Mouse (Mus musculus) MEL (cell line): ENCODE measurements at regions not wholly inside any gene's neighbourhood (a gene's known extent, or its start where the extent isn't known, plus 50 kb on each side); places are given as distances from the start of the nearest gene placed in this dataset.

Experiments
- DNase-seq: peaks from one replicate; pipeline ENCODE4 v3.0.0; 2011; ENCODE audit warnings: low read depth, low spot score
- H3K27ac ChIP-seq: 2 replicates; pipeline ENCODE4 v1.5.1; 2012; ENCODE audit warnings: low read depth, mild to moderate bottlenecking, control low read depth, low read length, moderate library complexity; ENCODE audit not compliant: control insufficient read depth
- H3K27me3 ChIP-seq, 2 experiments: fragments of 150-350 bp in 1 of 2; sonication (generic) in 1 of 2; 2 replicates each; pipeline ENCODE4 v1.6.1; 2012; ENCODE audit warnings: low read length in 2 of 2, mild to moderate bottlenecking in 2 of 2, improper control_type of control experiment in 1 of 2, moderate library complexity in 1 of 2; ENCODE audit not compliant: insufficient read depth in 2 of 2, control insufficient read depth in 1 of 2
- H3K36me3 ChIP-seq, 2 experiments: 2 replicates each; pipeline ENCODE4 v1.6.1; 2012 to 2014; ENCODE audit warnings: low read length in 2 of 2, improper control_type of control experiment in 1 of 2, inconsistent platforms in 1 of 2, mild to moderate bottlenecking in 1 of 2; ENCODE audit not compliant: insufficient read depth in 2 of 2, control insufficient read depth in 1 of 2
- H3K4me1 ChIP-seq, 2 experiments: fragments of 150-350 bp in 1 of 2; sonication (generic) in 1 of 2; 2 replicates each; pipeline ENCODE4 v1.6.1; 2012; ENCODE audit warnings: low read length in 2 of 2, improper control_type of control experiment in 1 of 2, mild to moderate bottlenecking in 1 of 2; ENCODE audit not compliant: insufficient read depth in 2 of 2, control insufficient read depth in 1 of 2
- H3K4me3 ChIP-seq, 2 experiments: fragments of 150-350 bp in 1 of 2; sonication (generic) in 1 of 2; 2 replicates each; pipeline ENCODE4 v1.5.1; 2012; ENCODE audit warnings: low read depth in 2 of 2, low read length in 2 of 2, mild to moderate bottlenecking in 2 of 2, moderate library complexity in 2 of 2, control low read depth in 1 of 2, improper control_type of control experiment in 1 of 2; ENCODE audit not compliant: control insufficient read depth in 1 of 2, insufficient read depth in 1 of 2
- H3K79me2 ChIP-seq: 2 replicates; pipeline ENCODE4 v1.6.1; 2012; ENCODE audit warnings: mild to moderate bottlenecking, low read length, moderate library complexity; ENCODE audit not compliant: control insufficient read depth, poor library complexity, insufficient read depth
- H3K9ac ChIP-seq: 2 replicates; pipeline ENCODE4 v1.6.1; 2012; ENCODE audit warnings: low read depth, mild to moderate bottlenecking, control low read depth, low read length, moderate library complexity; ENCODE audit not compliant: control insufficient read depth, poor library complexity, severe bottlenecking
- H3K9me3 ChIP-seq: fragments of 150-350 bp; sonication (generic); replicated peaks from 2 replicates; pipeline ENCODE4 v1.6.1; 2012; ENCODE audit warnings: mild to moderate bottlenecking, low read length, improper control_type of control experiment, moderate library complexity; ENCODE audit not compliant: insufficient read depth
- CHD1 ChIP-seq: IDR thresholded peaks from 2 replicates; pipeline ENCODE4 v1.6.1; 2012; ENCODE audit warnings: low read depth, mild to moderate bottlenecking, inconsistent platforms, low read length, improper control_type of control experiment
- CHD2 ChIP-seq: IDR thresholded peaks from 2 replicates; pipeline ENCODE4 v1.6.1; 2011; ENCODE audit warnings: low read length, improper control_type of control experiment
- CTCF ChIP-seq, 3 experiments: IDR thresholded peaks in 2 of 3; conservative IDR thresholded peaks in 1 of 3; 2 replicates each; pipeline ENCODE4 v1.5.1; 2011 to 2012; ENCODE audit warnings: low read length in 3 of 3, low read depth in 2 of 3, mild to moderate bottlenecking in 2 of 3, improper control_type of control experiment in 1 of 3, inconsistent platforms in 1 of 3, mixed read lengths in 1 of 3, moderate library complexity in 1 of 3; ENCODE audit not compliant: control insufficient read depth in 1 of 3, insufficient read depth in 1 of 3, poor library complexity in 1 of 3, severe bottlenecking in 1 of 3
- ETS1 ChIP-seq: IDR thresholded peaks from 2 replicates; pipeline ENCODE4 v1.6.1; 2012; ENCODE audit warnings: low read depth, mild to moderate bottlenecking, inconsistent platforms, low read length, improper control_type of control experiment, moderate library complexity
- GATA1 ChIP-seq: IDR thresholded peaks from 2 replicates; pipeline ENCODE4 v1.6.1; 2011; ENCODE audit warnings: low read depth, low read length, improper control_type of control experiment
- MAFK ChIP-seq: IDR thresholded peaks from 2 replicates; pipeline ENCODE4 v1.6.1; 2011; ENCODE audit warnings: low read depth, mild to moderate bottlenecking, low read length, improper control_type of control experiment, borderline replicate concordance
- MAX ChIP-seq: IDR thresholded peaks from 2 replicates; pipeline ENCODE4 v1.6.1; 2011; ENCODE audit warnings: low read length, improper control_type of control experiment
- MAZ ChIP-seq: IDR thresholded peaks from 2 replicates; pipeline ENCODE4 v1.6.1; 2012; ENCODE audit warnings: low read depth, mild to moderate bottlenecking, inconsistent platforms, low read length, improper control_type of control experiment
- MEF2A ChIP-seq: IDR thresholded peaks from 2 replicates; pipeline ENCODE4 v1.6.1; 2014; ENCODE audit warnings: low read depth, mild to moderate bottlenecking, inconsistent platforms, low read length, improper control_type of control experiment; ENCODE audit not compliant: poor library complexity, insufficient replicate concordance, severe bottlenecking; ENCODE audit errors: extremely low read depth
- MYC ChIP-seq: IDR thresholded peaks from 2 replicates; pipeline ENCODE4 v1.6.1; 2011; ENCODE audit warnings: low read depth, mild to moderate bottlenecking, low read length, improper control_type of control experiment, moderate library complexity
- NELFE ChIP-seq: IDR thresholded peaks from 2 replicates; pipeline ENCODE4 v1.6.1; 2011; ENCODE audit warnings: low read depth, low read length, improper control_type of control experiment
- POLR2AphosphoS5 ChIP-seq: IDR thresholded peaks from 2 replicates; pipeline ENCODE4 v1.6.1; 2012; ENCODE audit warnings: low read depth, borderline replicate concordance, mild to moderate bottlenecking, inconsistent platforms, low read length, moderate library complexity, mixed read lengths
- RAD21 ChIP-seq: IDR thresholded peaks from 2 replicates; pipeline ENCODE4 v1.6.1; 2011; ENCODE audit warnings: mild to moderate bottlenecking, low read depth, low read length, improper control_type of control experiment
- RCOR1 ChIP-seq: IDR thresholded peaks from 2 replicates; pipeline ENCODE4 v1.6.1; 2012; ENCODE audit warnings: low read depth, mild to moderate bottlenecking, inconsistent platforms, low read length, improper control_type of control experiment
- SMC3 ChIP-seq: IDR thresholded peaks from 2 replicates; pipeline ENCODE4 v1.6.1; 2011; ENCODE audit warnings: low read depth, low read length, improper control_type of control experiment
- TAL1 ChIP-seq: IDR thresholded peaks from 2 replicates; pipeline ENCODE4 v1.6.1; 2012; ENCODE audit warnings: mild to moderate bottlenecking, inconsistent platforms, low read length, moderate library complexity, mixed read lengths
- TCF12 ChIP-seq: IDR thresholded peaks from 2 replicates; pipeline ENCODE4 v1.6.1; 2014; ENCODE audit warnings: low read depth, mild to moderate bottlenecking, inconsistent platforms, low read length, improper control_type of control experiment, moderate library complexity
- UBTF ChIP-seq: IDR thresholded peaks from 2 replicates; pipeline ENCODE4 v1.6.1; 2012; ENCODE audit warnings: low read depth, mild to moderate bottlenecking, inconsistent platforms, low read length, improper control_type of control experiment, moderate library complexity, borderline replicate concordance; ENCODE audit not compliant: insufficient read depth
- ZMIZ1 ChIP-seq: IDR thresholded peaks from 2 replicates; pipeline ENCODE4 v1.6.1; 2012; ENCODE audit warnings: low read depth, mild to moderate bottlenecking, inconsistent platforms, low read length, improper control_type of control experiment, moderate library complexity

DNA sequence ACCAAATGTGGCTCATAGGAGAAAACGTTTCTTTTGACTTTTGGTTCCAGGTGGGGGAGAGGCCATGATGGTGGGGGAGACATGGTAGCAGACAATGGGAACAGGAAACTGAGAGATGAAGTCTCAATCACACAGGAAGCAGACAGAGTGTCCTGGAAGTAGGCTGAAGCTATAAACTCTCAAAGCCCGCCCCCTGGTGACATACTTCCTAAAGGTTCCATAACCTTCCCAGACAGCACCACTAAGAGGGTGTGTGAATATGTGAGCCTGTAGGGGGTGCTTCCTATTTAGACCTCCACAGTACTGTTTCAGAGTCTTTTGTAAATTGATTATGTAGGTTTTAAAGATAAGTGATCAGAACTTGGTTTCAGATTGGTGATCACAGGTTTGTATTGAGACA is 284.1 kb upstream of the Slc30a5 start:
- peak; percentile 9 for DNase-seq
- Histone ChIP-seq H3K9ac (no peak overlapping the region), H3K9me3 (no peaks in the 10 kb centered on the region), H3K27me3 (peaks cover 0 to 2% of the 10 kb centered on the region in 2 experiments; a peak in 1 of 4 replicates), H3K36me3 (no peaks in the 10 kb centered on the region), H3K4me1 (no peaks in the 10 kb centered on the region), H3K79me2 (no peaks in the 10 kb centered on the region), H3K4me3 (no peak overlapping the region), H3K27ac (no peak overlapping the region)
- peak; percentile 13; the same call in 1 of the 2 replicates for TF ChIP-seq SMC3
- TF ChIP-seq CTCF (IDR thresholded peaks at IDR 0.05 in 2 of 3, conservative IDR thresholded peaks at IDR 0.05 in 1 of 3; ENCODE audit: control insufficient read depth in 1 of 3, insufficient read depth in 1 of 3, low read depth in 2 of 3, low read length in 3 of 3, poor library complexity in 1 of 3, severe bottlenecking in 1 of 3) = peak in 1 of 3 experiments; percentile 24; a peak in 1 of 6 replicates
- TF ChIP-seq TCF12 = no peak

DNA sequence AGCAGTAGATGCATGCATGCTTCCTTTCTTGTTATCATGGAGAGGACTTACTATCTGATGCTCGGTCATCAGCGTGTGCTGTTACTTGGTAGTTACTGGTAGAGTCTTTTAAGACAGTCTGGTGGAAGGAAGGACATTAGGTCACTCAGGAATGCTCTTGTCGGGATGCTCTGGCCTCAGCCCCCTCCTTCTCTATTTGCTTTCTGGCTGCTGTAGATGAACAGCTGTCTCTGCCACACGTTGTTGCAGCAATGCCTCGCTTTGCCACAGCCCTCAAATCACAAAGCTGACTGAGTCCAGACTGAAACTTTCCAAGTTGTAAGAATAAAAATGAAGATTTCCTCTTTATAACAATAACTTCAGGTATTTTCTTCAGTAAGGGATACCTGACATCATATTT is 282.1 kb upstream of the Slc30a5 start:
- H3K4me3 ChIP-seq = no peak overlapping the region
- no peak for DNase-seq
- no peak for TF ChIP-seq CTCF (IDR thresholded peaks at IDR 0.05 in 2 of 3, conservative IDR thresholded peaks at IDR 0.05 in 1 of 3; ENCODE audit: control insufficient read depth in 1 of 3, insufficient read depth in 1 of 3, low read depth in 2 of 3, low read length in 3 of 3, poor library complexity in 1 of 3, severe bottlenecking in 1 of 3)
- TF ChIP-seq RCOR1 = no peak
- no peak for TF ChIP-seq CHD2
- TF ChIP-seq CHD1 = no peak
- TF ChIP-seq UBTF = no peak
- TF ChIP-seq MEF2A = no peak
- TF ChIP-seq TAL1 = no peak
- TF ChIP-seq ZMIZ1 = no peak
- TF ChIP-seq MAFK = no peak
- no peak for TF ChIP-seq GATA1
- no peak for TF ChIP-seq MAZ
- no peak for TF ChIP-seq SMC3
- TF ChIP-seq POLR2AphosphoS5 = no peak
- TF ChIP-seq TCF12 = no peak
- no peak for TF ChIP-seq RAD21
- no peak for TF ChIP-seq NELFE
- no peak for TF ChIP-seq MAX
- TF ChIP-seq MYC = no peak
- no peak for TF ChIP-seq ETS1
- H3K79me2 ChIP-seq = no peaks in the 10 kb centered on the region
- no peaks in the 10 kb centered on the region for H3K36me3 ChIP-seq
- H3K27me3 ChIP-seq = peaks cover 0 to 2% of the 10 kb centered on the region in 2 experiments; a peak in 1 of 4 replicates
- no peaks in the 10 kb centered on the region for H3K9me3 ChIP-seq
- H3K27ac ChIP-seq = no peak overlapping the region
- no peak overlapping the region for H3K9ac ChIP-seq
- H3K4me1 ChIP-seq = no peaks in the 10 kb centered on the region
